Mouse (Mus musculus) bone marrow, adult 2 months (tissue): ENCODE data around the gene Tmc7. TPM values are rescaled to one million over a fixed set of nuclear protein-coding genes. Genes with fewer than 3 reads are reported as not detected.

Experiments used
- H3K27ac ChIP-seq: fragments of 200-500 bp; 2 replicates; pipeline ENCODE4 v1.5.1; 2012; ENCODE audit warnings: low read depth, mild to moderate bottlenecking, control low read depth, inconsistent platforms, low read length; ENCODE audit not compliant: control insufficient read depth, poor library complexity, insufficient read depth
- H3K4me1 ChIP-seq: fragments of 200-500 bp; 2 replicates; pipeline ENCODE4 v1.6.1; 2011; ENCODE audit warnings: low read length; ENCODE audit not compliant: control insufficient read depth, insufficient read depth
- H3K4me3 ChIP-seq: fragments of 200-500 bp; replicated peaks from 2 replicates; pipeline ENCODE3; 2011; ENCODE audit warnings: mild to moderate bottlenecking, low read depth, low read length, control low read depth; ENCODE audit not compliant: control insufficient read depth
- CTCF ChIP-seq: fragments of 200-500 bp; IDR thresholded peaks from 2 replicates; pipeline ENCODE4 v1.5.1; 2011; ENCODE audit warnings: low read length, control low read depth; ENCODE audit not compliant: control insufficient read depth, insufficient read depth
- POLR2A ChIP-seq: fragments of 200-500 bp; IDR thresholded peaks from 2 replicates; pipeline ENCODE4 v1.6.1; 2011; ENCODE audit warnings: low read depth, mild to moderate bottlenecking, control low read depth, low read length, borderline replicate concordance; ENCODE audit not compliant: control insufficient read depth
- WGBS: fragments of 180-500 bp; shearing (Covaris S2); methylation state at CpG from one replicate; pipeline ENCODE4 v1.1.7; 2018; 5-methylcytosine and 5-hydroxymethylcytosine counted together
- polyA plus RNA-seq: library from polyadenylated mRNA; stranded (reverse); fragments of >200 nt; gene quantifications from 2 replicates; pipeline ENCODE4 v1.2.4, GENCODE M21; 2011; ENCODE audit warnings: low replicate concordance; ENCODE audit not compliant: missing spikeins, insufficient read depth, insufficient read length

Tmc7 gene
- polyA plus RNA-seq, 1 experiment, result 0.55 TPM

DNA sequence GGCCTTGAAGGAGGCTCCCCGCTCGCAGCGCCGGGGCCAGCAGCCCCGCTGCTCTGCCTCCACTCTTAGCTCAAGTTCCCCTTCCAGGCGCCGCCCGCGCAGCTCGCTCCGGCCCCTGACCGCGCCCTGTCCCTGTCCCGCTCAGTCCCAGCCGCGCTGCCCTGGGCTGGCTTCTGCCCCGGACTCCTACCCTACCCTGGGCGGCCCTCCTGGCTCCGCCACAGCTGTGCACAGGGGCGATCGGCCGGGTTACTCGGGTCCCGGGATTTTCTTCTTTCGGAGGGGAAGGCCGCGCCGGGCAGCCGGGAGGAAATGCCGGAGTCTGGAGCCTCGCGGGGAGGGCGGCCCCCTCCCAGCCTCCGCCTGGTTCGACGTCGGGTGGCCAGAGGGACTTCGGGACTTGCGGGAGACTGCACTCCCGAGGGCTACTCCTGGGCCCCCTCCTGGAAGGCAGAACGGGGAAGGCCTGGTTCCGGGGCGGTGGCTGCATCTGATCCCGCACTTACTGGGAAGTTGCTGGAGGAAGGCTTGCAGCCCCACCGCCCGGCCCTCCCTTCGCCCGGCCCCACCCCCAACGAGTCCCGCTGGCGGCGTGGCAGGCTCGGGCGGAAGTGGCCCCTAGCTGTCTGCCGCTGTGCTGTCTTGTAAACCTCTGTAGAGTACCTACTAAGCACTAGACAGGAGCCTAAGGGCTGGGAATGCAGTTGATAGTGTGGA lies 92.9 kb downstream of the Tmc7 start, which contains the start of gene Itpripl2:
Gene Itpripl2 (minus strand): TSS at position 545 of the 717 bp plus-strand sequence.
- Histone ChIP-seq H3K4me1 (peaks cover 8% of the 10 kb centered on the region), H3K27ac (peak within 1 kb of the TSS; percentile 94), H3K4me3 (peak within 1 kb of the TSS; percentile 76)
- TF ChIP-seq CTCF (no peak), POLR2A (peak; percentile 48; the same call in 1 of the 2 replicates)
- under 1% methylated on average over 52 of the region's 55 CpGs for WGBS

DNA sequence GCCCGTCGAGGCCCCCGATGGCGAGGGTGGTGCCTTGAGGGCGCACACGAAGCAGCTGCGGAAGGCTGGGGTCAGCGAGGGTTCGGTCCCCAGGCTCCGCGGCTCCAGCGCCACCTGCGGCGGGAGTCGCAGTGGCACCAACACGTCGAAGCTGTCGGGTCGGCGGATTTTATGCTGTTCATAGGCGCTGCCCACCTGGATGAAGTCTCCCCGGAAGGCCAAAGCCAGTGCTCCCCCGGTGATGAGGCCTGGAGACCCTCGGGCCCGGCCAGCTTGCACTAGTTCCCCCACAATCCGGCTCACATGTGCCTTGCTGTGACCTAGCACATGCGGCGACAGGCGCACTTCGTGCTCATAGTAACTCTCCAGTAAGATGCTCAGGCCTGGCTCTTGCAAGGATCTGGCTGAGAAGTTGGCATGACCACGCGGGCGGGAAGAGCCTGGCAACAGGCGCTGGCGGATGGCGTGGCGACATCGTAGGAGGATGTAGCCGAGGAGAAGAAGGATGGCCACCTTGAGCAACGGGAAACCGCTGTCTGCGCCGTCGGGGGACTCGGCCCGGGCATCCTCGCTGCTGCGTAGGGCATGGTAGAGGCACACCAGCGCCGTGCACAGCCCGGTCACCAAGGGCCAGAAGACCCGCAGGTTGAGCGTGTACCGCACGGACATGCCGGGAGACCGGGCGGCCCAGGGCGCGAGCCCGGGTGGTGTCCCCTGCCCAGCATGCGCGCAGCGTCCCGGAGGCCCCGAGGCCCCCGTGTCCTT lies 93.7 kb downstream of the Tmc7 start:
- H3K4me1 ChIP-seq, result peaks cover 8% of the 10 kb centered on the region
- H3K27ac ChIP-seq, result peak overlapping the region; percentile 94
- peak overlapping the region; percentile 76 for H3K4me3 ChIP-seq
- 34% methylated on average over 67 of the region's 67 CpGs for WGBS
- TF ChIP-seq CTCF (no peak), POLR2A (no peak; the same call in 1 of the 2 replicates)

DNA sequence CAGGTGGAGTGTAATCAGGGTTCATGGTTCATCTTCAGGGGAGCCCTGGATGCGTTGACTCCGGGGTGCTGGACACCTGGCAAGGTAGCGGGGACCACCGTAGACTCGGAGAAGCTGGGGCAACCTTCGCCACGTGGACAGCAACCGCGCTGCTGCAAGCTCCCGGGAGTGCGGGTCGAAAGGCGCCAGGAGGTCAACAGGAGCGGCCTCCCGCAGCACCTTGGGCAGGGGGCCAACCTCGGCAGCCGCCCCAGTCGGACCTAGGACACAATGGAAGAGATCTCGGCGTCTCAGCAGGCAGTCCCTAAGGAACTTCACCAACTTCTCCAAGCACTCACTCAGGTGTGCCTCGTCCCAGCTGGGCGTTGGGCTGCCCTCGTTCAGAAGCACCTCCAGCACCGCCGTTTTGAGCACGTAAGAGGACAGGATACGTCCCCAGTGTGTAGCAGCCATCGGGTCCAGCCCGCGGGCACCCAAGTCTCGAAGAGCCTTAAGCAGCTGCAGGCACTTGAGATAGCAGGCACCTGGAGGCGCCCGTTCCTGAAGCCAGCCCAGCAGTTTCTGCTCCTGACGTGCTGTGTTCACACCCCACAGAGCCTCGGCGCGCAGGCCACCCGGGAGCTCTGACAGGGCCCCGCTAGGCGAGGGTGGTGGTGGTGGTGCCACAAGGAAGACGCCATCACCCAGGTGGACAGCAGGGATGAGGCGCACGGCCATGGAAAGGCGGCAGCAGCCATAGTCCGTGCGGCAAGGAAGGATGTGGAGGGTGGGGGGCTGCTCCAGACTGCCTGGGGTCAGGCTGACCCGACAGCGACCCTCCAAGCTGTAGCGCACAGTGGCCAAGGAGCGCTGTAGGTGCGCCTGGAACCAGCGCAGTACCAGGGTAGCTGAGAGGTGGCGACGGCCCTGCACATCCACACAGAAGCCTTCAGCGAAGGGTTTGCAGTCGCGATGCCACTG lies 94.5 kb downstream of the Tmc7 start:
- H3K4me3 ChIP-seq, result no peak overlapping the region
- 91% methylated on average over 57 of the region's 57 CpGs for WGBS

DNA sequence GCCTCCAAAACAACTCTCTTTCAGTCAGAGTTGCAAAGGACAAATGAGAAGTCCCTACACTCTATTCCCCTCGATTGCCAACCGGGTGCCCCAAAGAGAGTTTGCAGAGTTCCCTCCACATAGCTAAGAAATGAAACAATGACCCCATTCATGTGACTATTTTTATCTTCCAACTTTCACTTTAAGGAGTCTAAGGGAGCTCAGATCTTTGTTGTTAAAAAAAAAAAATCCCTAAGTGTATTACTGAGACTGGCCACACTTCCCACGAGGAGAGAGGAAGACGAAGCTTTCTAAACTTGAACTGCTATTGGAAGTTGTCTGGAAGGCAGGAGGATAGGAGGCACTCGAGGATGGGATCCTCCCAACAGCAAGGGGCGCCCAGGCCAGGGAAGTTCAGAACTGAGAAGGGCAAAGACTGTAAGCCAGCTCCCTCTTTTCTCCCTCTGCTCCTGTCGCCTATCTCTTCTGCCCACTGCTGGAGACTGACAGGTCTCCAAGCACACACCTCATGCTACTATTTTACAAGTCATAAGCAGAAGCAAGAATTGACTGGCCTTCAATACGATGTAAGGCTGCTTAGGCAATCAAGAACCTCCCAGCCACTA lies 96.4 kb downstream of the Tmc7 start:
- no peak overlapping the region for H3K4me3 ChIP-seq
- H3K4me1 ChIP-seq, result peaks cover 8% of the 10 kb centered on the region
- WGBS, result 39% methylated on average over 8 of the region's 8 CpGs
- TF ChIP-seq CTCF, result no peak
- TF ChIP-seq POLR2A, result no peak
- no peak overlapping the region for H3K27ac ChIP-seq

More for the DNA sequence above, 94.5 kb downstream of the Tmc7 start:
- no peak for TF ChIP-seq CTCF
- TF ChIP-seq POLR2A, result no peak; the same call in 1 of the 2 replicates
- Histone ChIP-seq H3K27ac (no peak overlapping the region), H3K4me1 (peaks cover 8% of the 10 kb centered on the region)

DNA sequence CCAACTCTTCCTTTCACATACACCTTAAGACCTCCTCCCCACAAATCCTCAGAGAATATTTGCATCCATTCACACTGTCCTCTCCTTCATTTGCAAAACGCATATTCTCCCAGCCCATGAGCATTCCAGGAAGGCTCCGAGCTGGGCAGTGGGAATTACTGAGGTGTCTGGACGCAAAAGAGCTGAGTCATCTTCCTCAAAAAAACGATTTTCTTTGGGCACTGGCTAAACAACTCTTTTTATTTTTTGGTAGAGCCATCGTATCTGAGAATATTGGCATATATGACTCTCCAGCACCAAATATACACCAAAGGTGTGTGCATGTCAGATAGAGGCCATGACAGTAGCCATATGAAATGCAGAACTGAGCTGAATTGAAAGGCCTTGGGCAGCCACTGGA lies 97.6 kb downstream of the Tmc7 start:
- Histone ChIP-seq H3K4me3 (no peak overlapping the region), H3K4me1 (peaks cover 6% of the 10 kb centered on the region), H3K27ac (no peak overlapping the region)
- WGBS, result 50% methylated on average over 5 of the region's 5 CpGs
- TF ChIP-seq POLR2A, result no peak
- TF ChIP-seq CTCF, result no peak

Other genes with a start within 250 kb of the Tmc7 start
- gene Syt17, start 136.5 kb downstream of the Tmc7 start, polyA plus RNA-seq, result 0.85 TPM in 1 of 2 replicates, not detected in the other
- gene Itpripl2, start 92.8 kb downstream of the Tmc7 start, polyA plus RNA-seq, result 4.8 and 13.8 TPM in 2 replicates
- gene Coq7, start 51.4 kb downstream of the Tmc7 start, polyA plus RNA-seq, result 19.2 and 55.1 TPM in 2 replicates
- gene Tmc5, start 12.6 kb upstream of the Tmc7 start, polyA plus RNA-seq, result not detected in 2 replicates
- gene Gde1, start 121.0 kb upstream of the Tmc7 start, polyA plus RNA-seq, result 20.5 and 26.8 TPM in 2 replicates
- gene Ccp110, start 127.8 kb upstream of the Tmc7 start, polyA plus RNA-seq, result 9.7 and 13.6 TPM in 2 replicates
- 22.9 and 31.1 TPM in 2 replicates for gene Vps35l, start 155.5 kb upstream of the Tmc7 start, polyA plus RNA-seq